In the genomic region with DNA sequence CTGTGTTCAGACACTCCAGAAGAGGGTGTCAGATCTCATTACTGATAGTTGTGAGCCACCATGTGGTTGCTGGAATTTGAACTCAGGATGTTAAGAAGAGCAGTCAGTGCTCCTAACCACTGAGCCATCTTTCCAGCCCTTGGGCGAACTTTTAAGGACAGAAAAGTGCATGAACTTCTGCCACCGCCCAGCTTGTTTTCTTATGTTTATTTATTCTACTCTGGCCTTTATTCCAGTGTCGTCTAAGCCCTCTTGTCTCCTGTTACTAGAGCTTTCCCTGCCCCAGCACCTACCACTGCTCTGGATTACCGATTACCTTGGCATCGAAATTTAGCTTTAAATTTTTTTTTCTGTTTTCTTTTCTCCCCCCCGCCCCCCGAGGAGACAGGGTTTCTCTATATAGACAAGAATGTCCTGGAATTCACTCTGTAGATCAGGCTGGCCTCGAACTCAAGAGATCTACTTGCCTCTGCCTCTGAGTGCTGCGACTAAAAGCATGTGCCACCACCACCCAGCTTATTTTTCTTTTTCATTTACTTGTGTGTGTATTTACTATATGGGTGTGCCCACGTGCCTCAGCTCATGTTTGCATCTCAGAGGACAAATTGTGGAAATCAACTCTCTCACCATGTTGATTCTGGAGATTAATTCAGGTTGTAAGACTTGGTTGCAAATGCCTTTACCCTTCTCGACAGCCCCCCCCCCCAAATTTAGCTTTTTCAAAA, we compare ENCODE assay signal across 15 mouse cellular contexts. TPM values are rescaled to one million over a fixed set of nuclear protein-coding genes. Genes with fewer than 3 reads are reported as not detected.
DNase-seq lines count a peak whose midpoint lies in the region; ATAC-seq and TF ChIP-seq lines count a peak whose summit lies in the region.
"Had no signal": no experiment of that assay in that cellular context is flagged by ENCODE, and none has a peak within 500 bp of the region (broad histone marks: within the 10 kb centered on the region; RNA-seq: fewer than 3 reads in every experiment).

No protein-coding gene starts in this region.

- no peak for TF ChIP-seq EP300 in lung, postnatal 0 days (IDR thresholded peaks at IDR 0.05)

- peaks cover 62% of the 10 kb centered on the region for H3K4me1 ChIP-seq in erythroblast, embryonic 14.5 days (ENCODE audit: control insufficient read depth)
- peaks cover 4% of the 10 kb centered on the region; the same call in 1 of the 2 replicates for H3K4me1 ChIP-seq in lung, postnatal 0 days (ENCODE audit: insufficient read depth, low read depth, low read length)
- peaks cover 29% of the 10 kb centered on the region for H3K4me1 ChIP-seq in kidney, embryonic 15.5 days

- no peaks in the 10 kb centered on the region for H3K79me2 ChIP-seq in myocyte (ENCODE audit: control insufficient read depth, insufficient read depth)

- no peak for TF ChIP-seq POLR2A in myocyte (IDR thresholded peaks at IDR 0.05; ENCODE audit: insufficient read length, low read depth)

- H3K9ac ChIP-seq in lung, postnatal 0 days (replicated peaks; ENCODE audit: low read depth) = no peak overlapping the region
- H3K9ac ChIP-seq in kidney, embryonic 15.5 days = no peak overlapping the region

- H3K9me3 ChIP-seq in erythroblast, embryonic 14.5 days (ENCODE audit: control insufficient read depth, low read length) = no peaks in the 10 kb centered on the region; the same call in 1 of the 2 replicates
- no peaks in the 10 kb centered on the region for H3K9me3 ChIP-seq in lung, postnatal 0 days (ENCODE audit: low read length)
- H3K9me3 ChIP-seq in kidney, embryonic 15.5 days (replicated peaks) = no peaks in the 10 kb centered on the region

- no peak overlapping the region for H3ac ChIP-seq in myocyte (ENCODE audit: control insufficient read depth, insufficient read length)

- no peak for ATAC-seq in erythroblast, adult 5-6 weeks (replicated peaks; ENCODE audit: low FRiP score, poor library complexity, severe bottlenecking)
- no peak for ATAC-seq in lung, postnatal 0 days
- no peak for ATAC-seq in kidney, embryonic 15.5 days (replicated peaks; ENCODE audit: low FRiP score)
- ATAC-seq: forebrain, postnatal 0 days had no signal

- peak overlapping the region; percentile 66 for H3K4me3 ChIP-seq in erythroblast, embryonic 14.5 days (replicated peaks)
- no peak overlapping the region for H3K4me3 ChIP-seq in lung, postnatal 0 days (ENCODE audit: low read depth, low read length)
- peak overlapping the region; percentile 48 for H3K4me3 ChIP-seq in myocyte
- no peak overlapping the region for H3K4me3 ChIP-seq in kidney, embryonic 15.5 days (replicated peaks)

- H3K4me2 ChIP-seq in lung, postnatal 0 days (replicated peaks; ENCODE audit: low read depth, low read length) = peak overlapping the region; percentile 85; the same call in 1 of the 2 replicates
- H3K4me2 ChIP-seq in myocyte (ENCODE audit: low read depth) = peak overlapping the region; percentile 97
- H3K4me2 ChIP-seq in kidney, embryonic 15.5 days = no peak overlapping the region

- H3K27me3 ChIP-seq in erythroblast, embryonic 14.5 days (ENCODE audit: control insufficient read depth) = peaks cover 42% of the 10 kb centered on the region
- H3K27me3 ChIP-seq in lung, postnatal 0 days (replicated peaks; ENCODE audit: insufficient read depth, low read length) = peaks cover 16% of the 10 kb centered on the region; the same call in 1 of the 2 replicates
- H3K27me3 ChIP-seq in myocyte (ENCODE audit: control insufficient read depth, insufficient read depth, insufficient read length) = no peaks in the 10 kb centered on the region
- peaks cover 76% of the 10 kb centered on the region for H3K27me3 ChIP-seq in kidney, embryonic 15.5 days

- no peaks in the 10 kb centered on the region for H3K36me3 ChIP-seq in erythroblast, embryonic 14.5 days (ENCODE audit: control insufficient read depth)
- no peaks in the 10 kb centered on the region for H3K36me3 ChIP-seq in lung, postnatal 0 days (ENCODE audit: insufficient read depth, low read length)
- no peaks in the 10 kb centered on the region for H3K36me3 ChIP-seq in myocyte (ENCODE audit: control insufficient read depth, insufficient read depth)
- H3K36me3 ChIP-seq in kidney, embryonic 15.5 days = no peaks in the 10 kb centered on the region

- no peak for DNase-seq in lung, postnatal 0 days (ENCODE audit: low spot score)
- DNase-seq in lung, postnatal 36 days = no peak
- peak; percentile 26 for DNase-seq in induced T-regulatory cell, adult 2 months (ENCODE audit: low read depth)
- DNase-seq in left cerebral cortex, adult 11 months (ENCODE audit: low spot score) = no peak
- DNase-seq: adrenal gland, adult 8-10 months; cerebellum, adult 2 months; forebrain, postnatal 0 days; gastrocnemius, postnatal 10 days had no signal

- H3K27ac ChIP-seq in lung, postnatal 0 days (ENCODE audit: low read length) = no peak overlapping the region
- H3K27ac ChIP-seq in kidney, embryonic 15.5 days = no peak overlapping the region
- H3K27ac ChIP-seq: heart, adult 2 months had no signal

- 53% methylated on average over 11 of the region's 11 CpGs for WGBS in lung, postnatal 0 days
- 63% methylated on average over 11 of the region's 11 CpGs for WGBS in kidney, embryonic 15.5 days

- TF ChIP-seq CTCF in lung, postnatal 0 days (IDR thresholded peaks at IDR 0.05) = no peak

TF ChIP-seq in myocyte, 11 proteins besides CTCF, POLR2A, EP300 and RAD21:
- TF ChIP-seq MAX (IDR thresholded peaks at IDR 0.05; ENCODE audit: low read depth) = no peak
- TF ChIP-seq MYOD1 (IDR thresholded peaks at IDR 0.05; ENCODE audit: control insufficient read depth in 1 of 3, insufficient read length in 2 of 3, low read depth in 2 of 3) = no peak
- TF ChIP-seq USF1 (IDR thresholded peaks at IDR 0.05; ENCODE audit: low read depth) = no peak
- no peak for TF ChIP-seq SRF (IDR thresholded peaks at IDR 0.05; ENCODE audit: control insufficient read depth, insufficient read length, low read depth)
- no peak for TF ChIP-seq TCF3 (IDR thresholded peaks at IDR 0.05; ENCODE audit: insufficient read length, low read depth)

RNA-seq across cellular contexts. Expression of a gene that starts 1.9 kb away (rescaled TPM):
- 3.7 and 4.8 TPM in 2 replicates for polyA plus RNA-seq in erythroblast, embryonic 14.5 days (2012)
- total RNA-seq in erythroblast, adult 5-6 weeks (2015; ENCODE audit: low replicate concordance) = 21.7 and 29.2 TPM in 2 replicates
- 3.9 and 5.4 TPM in 2 replicates for total RNA-seq in erythroblast, adult 5-6 weeks (2017; ENCODE audit: low replicate concordance)
- polyA plus RNA-seq in lung, postnatal 0 days (2015; fragmentation: Nextera tagmentation; extraction: Ambion mirVana) = 7.3 and 7.6 TPM in 2 replicates
- polyA plus RNA-seq in myocyte (2012; fragmentation: generic; extraction: Trizol) = 31.7 TPM
- polyA plus RNA-seq in kidney, embryonic 15.5 days (2015; fragmentation: Nextera tagmentation; extraction: Ambion mirVana) = 12.9 and 18.1 TPM in 2 replicates

RNA-seq across cellular contexts. Expression of a gene that starts 5.3 kb away (rescaled TPM):
- polyA plus RNA-seq in erythroblast, embryonic 14.5 days (2012) = 0.03 TPM in 1 of 2 replicates, not detected in the other
- not detected in 2 replicates for total RNA-seq in erythroblast, adult 5-6 weeks (2015; ENCODE audit: low replicate concordance)
- 0.14 and 0.51 TPM in 2 replicates for total RNA-seq in erythroblast, adult 5-6 weeks (2017; ENCODE audit: low replicate concordance)
- 0.13 and 0.16 TPM in 2 replicates for polyA plus RNA-seq in lung, postnatal 0 days (2015; fragmentation: Nextera tagmentation; extraction: Ambion mirVana)
- 6.5 TPM for polyA plus RNA-seq in myocyte (2012; fragmentation: generic; extraction: Trizol)
- 0.09 and 0.12 TPM in 2 replicates for polyA plus RNA-seq in kidney, embryonic 15.5 days (2015; fragmentation: Nextera tagmentation; extraction: Ambion mirVana)
- total RNA-seq: heart, adult 2 months had no signal
- polyA plus RNA-seq: forebrain, postnatal 0 days; kidney, embryonic 14.5 days; neural tube, embryonic 14.5 days had no signal

RNA-seq across cellular contexts. Expression of a gene that starts 26.4 kb away (rescaled TPM):
- 3.8 and 4.9 TPM in 2 replicates for polyA plus RNA-seq in erythroblast, embryonic 14.5 days (2012)
- total RNA-seq in erythroblast, adult 5-6 weeks (2015; ENCODE audit: low replicate concordance) = 4.8 and 12.1 TPM in 2 replicates
- total RNA-seq in erythroblast, adult 5-6 weeks (2017; ENCODE audit: low replicate concordance) = 5.9 and 6.3 TPM in 2 replicates
- 28.0 and 30.5 TPM in 2 replicates for polyA plus RNA-seq in lung, postnatal 0 days (2015; fragmentation: Nextera tagmentation; extraction: Ambion mirVana)
- 130 TPM for polyA plus RNA-seq in myocyte (2012; fragmentation: generic; extraction: Trizol)
- polyA plus RNA-seq in kidney, embryonic 15.5 days (2015; fragmentation: Nextera tagmentation; extraction: Ambion mirVana) = 58.0 and 66.9 TPM in 2 replicates

RNA-seq across cellular contexts. Expression of a gene that starts 36.6 kb away (rescaled TPM):
- polyA plus RNA-seq in erythroblast, embryonic 14.5 days (2012) = 28.7 and 50.4 TPM in 2 replicates
- 15.0 and 25.7 TPM in 2 replicates for total RNA-seq in erythroblast, adult 5-6 weeks (2015; ENCODE audit: low replicate concordance)
- 18.1 and 30.8 TPM in 2 replicates for total RNA-seq in erythroblast, adult 5-6 weeks (2017; ENCODE audit: low replicate concordance)
- polyA plus RNA-seq in lung, postnatal 0 days (2015; fragmentation: Nextera tagmentation; extraction: Ambion mirVana) = 9.4 and 10.7 TPM in 2 replicates
- 5.8 TPM for polyA plus RNA-seq in myocyte (2012; fragmentation: generic; extraction: Trizol)
- polyA plus RNA-seq in kidney, embryonic 15.5 days (2015; fragmentation: Nextera tagmentation; extraction: Ambion mirVana) = 5.0 and 6.5 TPM in 2 replicates

RNA-seq across cellular contexts. Expression of a gene that starts 42.2 kb away (rescaled TPM):
- polyA plus RNA-seq in erythroblast, embryonic 14.5 days (2012) = 11.4 and 15.6 TPM in 2 replicates
- total RNA-seq in erythroblast, adult 5-6 weeks (2015; ENCODE audit: low replicate concordance) = 8.2 and 9.6 TPM in 2 replicates
- total RNA-seq in erythroblast, adult 5-6 weeks (2017; ENCODE audit: low replicate concordance) = 3.8 and 6.4 TPM in 2 replicates
- 57.4 and 88.8 TPM in 2 replicates for polyA plus RNA-seq in lung, postnatal 0 days (2015; fragmentation: Nextera tagmentation; extraction: Ambion mirVana)
- 73.0 TPM for polyA plus RNA-seq in myocyte (2012; fragmentation: generic; extraction: Trizol)
- polyA plus RNA-seq in kidney, embryonic 15.5 days (2015; fragmentation: Nextera tagmentation; extraction: Ambion mirVana) = 46.1 and 48.1 TPM in 2 replicates

Comparison
In these comparisons a context has a peak if more than half of its experiments do, and no peak if none do; other contexts are left out.
1. H3K4me3 ChIP-seq: peak in erythroblast, embryonic 14.5 days (single experiment) and myocyte (single experiment); none in lung, postnatal 0 days (single experiment) and kidney, embryonic 15.5 days (single experiment).